Mouse (Mus musculus) CH12.LX (cell line): ENCODE results near the gene Topors.

Experiments
- CTCF ChIP-seq, 2 experiments: IDR thresholded peaks in 1 of 2; conservative IDR thresholded peaks in 1 of 2; 2 replicates each; pipeline ENCODE4 v1.5.1; 2011 to 2012; ENCODE audit warnings: low read depth in 2 of 2, low read length in 2 of 2, improper control_type of control experiment in 1 of 2, inconsistent platforms in 1 of 2, mild to moderate bottlenecking in 1 of 2, moderate library complexity in 1 of 2
- E2F4 ChIP-seq: IDR thresholded peaks from 2 replicates; pipeline ENCODE4 v1.6.1; 2011; ENCODE audit warnings: low read depth, low read length, improper control_type of control experiment; ENCODE audit not compliant: insufficient replicate concordance
- MAZ ChIP-seq: IDR thresholded peaks from 2 replicates; pipeline ENCODE4 v1.6.1; 2012; ENCODE audit warnings: low read depth, mild to moderate bottlenecking, inconsistent platforms, low read length, improper control_type of control experiment, moderate library complexity
- NRF1 ChIP-seq: IDR thresholded peaks from 2 replicates; pipeline ENCODE4 v1.6.1; 2014; ENCODE audit warnings: low read depth, mild to moderate bottlenecking, inconsistent platforms, low read length, improper control_type of control experiment, moderate library complexity

DNA sequence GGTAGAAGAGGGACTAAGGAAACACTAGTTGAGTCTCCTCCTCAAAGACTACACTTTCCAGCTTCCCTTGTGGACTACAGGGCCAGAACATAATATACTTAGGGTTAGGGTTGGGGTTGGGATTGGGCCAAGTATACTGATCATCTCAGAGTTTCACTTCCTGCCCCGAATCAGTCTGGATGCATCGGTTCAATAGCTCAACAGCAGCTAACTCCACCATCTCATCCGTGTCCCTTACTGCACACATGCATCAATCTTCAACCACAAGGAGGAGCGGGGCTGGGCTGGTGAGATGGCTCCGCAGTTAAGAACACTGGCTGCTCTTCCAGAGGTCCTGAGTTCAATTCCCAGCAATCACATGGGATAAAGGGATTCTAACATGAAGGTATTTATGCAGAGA is 18.7 kb downstream of the Topors start:
- TF ChIP-seq E2F4: no peak
- TF ChIP-seq NRF1: no peak
- no peak for TF ChIP-seq CTCF (conservative IDR thresholded peaks at IDR 0.05 in 1 of 2, IDR thresholded peaks at IDR 0.05 in 1 of 2; ENCODE audit: low read depth in 2 of 2, low read length in 2 of 2)
- no peak for TF ChIP-seq MAZ
